In genomic region chr11:4874551-4874950, GRCm38 (mm10) we compare ENCODE assay signal across 9 mouse cellular contexts. TPM values are rescaled to one million over a fixed set of nuclear protein-coding genes. Genes with fewer than 3 reads are reported as not detected.
A peak's percentile ranks its signal among the peaks of the same experiment; 100 is the strongest.
DNase-seq lines count a peak whose midpoint lies in the region; ATAC-seq and TF ChIP-seq lines count a peak whose summit lies in the region.
"Had no signal": no experiment of that assay in that cellular context is flagged by ENCODE, and none has a peak within 500 bp of the region (broad histone marks: within the 10 kb centered on the region; RNA-seq: fewer than 3 reads in every experiment).

No protein-coding gene starts in this region.

- H3K9me3 ChIP-seq in MEL (replicated peaks; ENCODE audit: insufficient read depth, low read length) = no peaks in the 10 kb centered on the region
- H3K9me3 ChIP-seq in hindbrain, embryonic 12.5 days (replicated peaks) = peaks cover 4% of the 10 kb centered on the region; the same call in 1 of the 2 replicates

- H3K4me2 ChIP-seq in hindbrain, embryonic 12.5 days (replicated peaks) = peak overlapping the region; percentile 84

- no peak overlapping the region for H3K27ac ChIP-seq in MEL (ENCODE audit: control insufficient read depth, low read depth, low read length)
- peak overlapping the region; percentile 60; the same call in 1 of the 2 replicates for H3K27ac ChIP-seq in hindbrain, embryonic 12.5 days
- no peak overlapping the region for H3K27ac ChIP-seq in olfactory bulb, adult 2 months (ENCODE audit: insufficient read depth, low read depth, low read length)

- TF ChIP-seq RAD21 in MEL (IDR thresholded peaks at IDR 0.05; ENCODE audit: low read depth, low read length) = no peak

- TF ChIP-seq EP300 in MEL (IDR thresholded peaks at IDR 0.05; ENCODE audit: low read depth in 1 of 2, low read length in 2 of 2) = no peak

- H3K36me3 ChIP-seq in MEL (ENCODE audit: control insufficient read depth in 1 of 2, insufficient read depth in 2 of 2, low read length in 2 of 2) = peaks cover 0 to 5% of the 10 kb centered on the region in 2 experiments; a peak in 1 of 4 replicates
- peaks cover 12% of the 10 kb centered on the region for H3K36me3 ChIP-seq in hindbrain, embryonic 12.5 days

- peak; percentile 12 to 18 for DNase-seq in cerebellum, postnatal 14 days
- DNase-seq in cerebellum, adult 9-10 months = no peak
- DNase-seq in MEL (ENCODE audit: low read depth, low spot score) (no peak), liver (peak; percentile 61)
- no peak for DNase-seq in c-Kit-positive CD71-positive TER-119-positive erythroid progenitor cells, embryonic 14.5 days (ENCODE audit: low spot score)
- no peak for DNase-seq in cerebellum, adult 11 months

- WGBS in hindbrain, embryonic 12.5 days = 5% methylated on average over 10 of the region's 10 CpGs
- WGBS in olfactory bulb, adult 2 months = 12% methylated on average over 10 of the region's 10 CpGs

- no peak overlapping the region for H3K9ac ChIP-seq in MEL (ENCODE audit: control insufficient read depth, low read depth, low read length, poor library complexity, severe bottlenecking)
- H3K9ac ChIP-seq in hindbrain, embryonic 12.5 days = peak overlapping the region; percentile 83

- no peaks in the 10 kb centered on the region for H3K79me2 ChIP-seq in MEL (ENCODE audit: control insufficient read depth, insufficient read depth, low read length, poor library complexity)

- TF ChIP-seq CTCF in MEL (IDR thresholded peaks at IDR 0.05 in 2 of 3, conservative IDR thresholded peaks at IDR 0.05 in 1 of 3; ENCODE audit: control insufficient read depth in 1 of 3, insufficient read depth in 1 of 3, low read depth in 2 of 3, low read length in 3 of 3, poor library complexity in 1 of 3, severe bottlenecking in 1 of 3) = no peak
- TF ChIP-seq CTCF in olfactory bulb, adult 2 months (IDR thresholded peaks at IDR 0.05; ENCODE audit: insufficient read depth, low read depth, low read length) = no peak

- peak; percentile 50 for ATAC-seq in hindbrain, embryonic 12.5 days (ENCODE audit: low FRiP score)

- peak overlapping the region; percentile 73 to 82; a peak in 2 of 4 replicates for H3K4me3 ChIP-seq in MEL (ENCODE audit: control insufficient read depth in 1 of 2, insufficient read depth in 1 of 2, low read depth in 2 of 2, low read length in 2 of 2)
- H3K4me3 ChIP-seq in hindbrain, embryonic 12.5 days = peak overlapping the region; percentile 67
- H3K4me3 ChIP-seq in olfactory bulb, adult 2 months (ENCODE audit: insufficient read depth, low read depth, low read length) = peak overlapping the region; percentile 92

- no peak for TF ChIP-seq POLR2A in MEL (IDR thresholded peaks at IDR 0.05; ENCODE audit: control insufficient read depth in 1 of 2, insufficient read depth in 1 of 2, low read depth in 1 of 2, low read length in 2 of 2, poor library complexity in 1 of 2)
- TF ChIP-seq POLR2A in olfactory bulb, adult 2 months (IDR thresholded peaks at IDR 0.05; ENCODE audit: insufficient read depth, low read depth, low read length) = no peak

- 0 out of 4 replicates have a peak, but pooled peaks cover 0 to 1% of the 10 kb centered on the region in 2 experiments for H3K27me3 ChIP-seq in MEL (ENCODE audit: control insufficient read depth in 1 of 2, insufficient read depth in 2 of 2, low read length in 2 of 2)
- H3K27me3 ChIP-seq in hindbrain, embryonic 12.5 days = no peaks in the 10 kb centered on the region
- H3K27me3 ChIP-seq: Patski had no signal

- peaks cover 3 to 11% of the 10 kb centered on the region in 2 experiments; a peak in 1 of 4 replicates for H3K4me1 ChIP-seq in MEL (ENCODE audit: control insufficient read depth in 1 of 2, insufficient read depth in 2 of 2, low read length in 2 of 2)
- peaks cover 14% of the 10 kb centered on the region for H3K4me1 ChIP-seq in hindbrain, embryonic 12.5 days
- H3K4me1 ChIP-seq in olfactory bulb, adult 2 months (ENCODE audit: control insufficient read depth, insufficient read depth, low read length) = peaks cover 8% of the 10 kb centered on the region

TF ChIP-seq in MEL, 35 proteins besides CTCF, POLR2A, EP300 and RAD21:
- TF ChIP-seq USF2 (IDR thresholded peaks at IDR 0.05; ENCODE audit: borderline replicate concordance in 1 of 2, insufficient read depth in 1 of 2, low read depth in 1 of 2, low read length in 2 of 2) (no peak), TCF12 (IDR thresholded peaks at IDR 0.05; ENCODE audit: low read depth, low read length) (no peak), BHLHE40 (IDR thresholded peaks at IDR 0.05; ENCODE audit: borderline replicate concordance, low read depth, low read length) (no peak), TAL1 (IDR thresholded peaks at IDR 0.05; ENCODE audit: low read length) (no peak), POLR2AphosphoS2 (IDR thresholded peaks at IDR 0.05; ENCODE audit: low read length) (no peak), KAT2A (conservative IDR thresholded peaks at IDR 0.05; ENCODE audit: low read depth, low read length) (no peak), MAZ (IDR thresholded peaks at IDR 0.05; ENCODE audit: low read depth, low read length) (no peak), JUND (IDR thresholded peaks at IDR 0.05; ENCODE audit: low read depth, low read length) (no peak), E2F4 (IDR thresholded peaks at IDR 0.05; ENCODE audit: borderline replicate concordance, low read depth, low read length) (no peak), RCOR1 (IDR thresholded peaks at IDR 0.05; ENCODE audit: low read depth, low read length) (no peak), SIN3A (IDR thresholded peaks at IDR 0.05; ENCODE audit: low read length) (no peak), MEF2A (IDR thresholded peaks at IDR 0.05; ENCODE audit: extremely low read depth, insufficient replicate concordance, low read depth, low read length, poor library complexity, severe bottlenecking) (no peak)

RNA-seq across cellular contexts. Expression of gene Nipsnap1, which starts 0.8 kb away (rescaled TPM):
- total RNA-seq in MEL (2012; rRNA removed) = 13.7 and 14.9 TPM in 2 replicates
- polyA plus RNA-seq in MEL (2012; ENCODE audit: insufficient read depth in 1 of 2, insufficient read length in 2 of 2, low read depth in 1 of 2, low replicate concordance in 2 of 2, missing spikeins in 1 of 2) = 10 to 100 TPM in 1 of 2 experiments, not detected in 1; 22.9 TPM
- 100 and 101 TPM in 2 replicates for polyA plus RNA-seq in hindbrain, embryonic 12.5 days (2016; fragmentation: Nextera tagmentation; extraction: Ambion mirVana)
- polyA plus RNA-seq in olfactory bulb, adult 2 months (2012; ENCODE audit: insufficient read depth, insufficient read length, low replicate concordance, missing spikeins) = not detected in 2 replicates

RNA-seq across cellular contexts. Expression of gene Thoc5, which starts 20.6 kb away (rescaled TPM):
- total RNA-seq in MEL (2012; rRNA removed) = 75.3 and 80.4 TPM in 2 replicates
- 10 to 100 TPM; 69.1 to 72.0 TPM for polyA plus RNA-seq in MEL (2012; ENCODE audit: insufficient read depth in 1 of 2, insufficient read length in 2 of 2, low read depth in 1 of 2, low replicate concordance in 2 of 2, missing spikeins in 1 of 2)
- polyA plus RNA-seq in hindbrain, embryonic 12.5 days (2016; fragmentation: Nextera tagmentation; extraction: Ambion mirVana) = 52.6 and 55.6 TPM in 2 replicates
- not detected in 2 replicates for polyA plus RNA-seq in olfactory bulb, adult 2 months (2012; ENCODE audit: insufficient read depth, insufficient read length, low replicate concordance, missing spikeins)

RNA-seq across cellular contexts. Expression of gene Nf2, which starts 25.2 kb away (rescaled TPM):
- 70.3 and 73.6 TPM in 2 replicates for total RNA-seq in MEL (2012; rRNA removed)
- 100 to 1,000 TPM in 1 of 2 experiments, 10 to 100 TPM in 1; 95.6 to 246 TPM for polyA plus RNA-seq in MEL (2012; ENCODE audit: insufficient read depth in 1 of 2, insufficient read length in 2 of 2, low read depth in 1 of 2, low replicate concordance in 2 of 2, missing spikeins in 1 of 2)
- polyA plus RNA-seq in hindbrain, embryonic 12.5 days (2016; fragmentation: Nextera tagmentation; extraction: Ambion mirVana) = 77.5 and 79.6 TPM in 2 replicates
- not detected in 2 replicates for polyA plus RNA-seq in olfactory bulb, adult 2 months (2012; ENCODE audit: insufficient read depth, insufficient read length, low replicate concordance, missing spikeins)

Comparison
In these comparisons a context has a peak if more than half of its experiments do, and no peak if none do; other contexts are left out.
1. DNase-seq: peak in cerebellum, postnatal 14 days (2 of 2) and liver (single experiment); none in cerebellum, adult 9-10 months (single experiment), MEL (single experiment), c-Kit-positive CD71-positive TER-119-positive erythroid progenitor cells, embryonic 14.5 days (single experiment) and cerebellum, adult 11 months (single experiment).
2. RNA of gene Thoc5, which starts 20.6 kb away (polyA plus RNA-seq): 69.1 to 72.0 TPM in MEL and 52.6 to 55.6 TPM in hindbrain, embryonic 12.5 days; not detected in olfactory bulb, adult 2 months; every median in the first group is over 10 times any median in the second.
3. Peak in every context shown above with its lines, with median percentiles within 50 percentile points of each other: H3K4me3 ChIP-seq.